Mouse (Mus musculus) embryonic fibroblast, embryonic 13.5 days (primary cell): ENCODE results near the gene Gm45716.

ENCODE experiments used
- CTCF ChIP-seq: IDR thresholded peaks from 2 replicates; pipeline ENCODE4 v1.5.1; 2011; ENCODE audit warnings: mild to moderate bottlenecking, control low read depth, low read length, moderate library complexity, borderline replicate concordance; ENCODE audit not compliant: insufficient read depth
- POLR2A ChIP-seq: IDR thresholded peaks from 2 replicates; pipeline ENCODE4 v1.6.1; 2011; ENCODE audit warnings: low read depth, mild to moderate bottlenecking, control low read depth, low read length, moderate library complexity

- TF ChIP-seq CTCF (no peak), POLR2A (no peak)
Measured at GRCm38 (mm10) chr11:90224914-90225470, 37.5 kb downstream of the Gm45716 start.
